Mouse (Mus musculus): ENCODE measurements around the gene Sirt4.

- TF ChIP-seq MAX (IDR thresholded peaks at IDR 0.05; ENCODE audit: low read depth) (no peak), POLR2A (IDR thresholded peaks at IDR 0.05; ENCODE audit: insufficient read length, low read depth) (no peak), MYOG (IDR thresholded peaks at IDR 0.05; ENCODE audit: control insufficient read depth in 1 of 3, insufficient read depth in 1 of 3, insufficient read length in 2 of 3, low read depth in 2 of 3) (no peak), POLR2AphosphoS2 (IDR thresholded peaks at IDR 0.05; ENCODE audit: insufficient read length, low read depth) (no peak), USF1 (IDR thresholded peaks at IDR 0.05; ENCODE audit: low read depth) (no peak), TCF12 (IDR thresholded peaks at IDR 0.05; ENCODE audit: insufficient read depth, poor library complexity, severe bottlenecking) (no peak), SRF (IDR thresholded peaks at IDR 0.05; ENCODE audit: control insufficient read depth, insufficient read length, low read depth) (no peak), E2F4 (IDR thresholded peaks at IDR 0.05; ENCODE audit: insufficient read depth) (no peak), TCF3 (IDR thresholded peaks at IDR 0.05; ENCODE audit: insufficient read length, low read depth) (no peak)
These were observed 25.5 kb upstream of the Sirt4 start for GRCm38 (mm10) chr5:115509790-115510689.
